Mouse (Mus musculus) erythroblast, embryonic 14.5 days (primary cell): ENCODE data around the gene Rnase11. TPM values are rescaled to one million over a fixed set of nuclear protein-coding genes. Genes with fewer than 3 reads are reported as not detected.

Experiments
- H3K27me3 ChIP-seq: 2 replicates; pipeline ENCODE4 v1.6.1; 2012; ENCODE audit warnings: inconsistent platforms; ENCODE audit not compliant: control insufficient read depth
- H3K36me3 ChIP-seq: 2 replicates; pipeline ENCODE4 v1.6.1; 2012; ENCODE audit warnings: mild to moderate bottlenecking, inconsistent platforms; ENCODE audit not compliant: control insufficient read depth
- H3K4me1 ChIP-seq: 2 replicates; pipeline ENCODE4 v1.6.1; 2012; ENCODE audit warnings: inconsistent platforms; ENCODE audit not compliant: control insufficient read depth
- H3K4me3 ChIP-seq: replicated peaks from 2 replicates; pipeline ENCODE3; 2012; ENCODE audit warnings: moderate library complexity, mild to moderate bottlenecking, inconsistent platforms
- H3K9me3 ChIP-seq: 2 replicates; pipeline ENCODE4 v1.6.1; 2012; ENCODE audit warnings: low read length, inconsistent platforms, mixed read lengths; ENCODE audit not compliant: control insufficient read depth
- GATA1 ChIP-seq: IDR thresholded peaks from 2 replicates; pipeline ENCODE4 v1.6.1; 2012; ENCODE audit warnings: low read length, inconsistent platforms, mixed read lengths
- TAL1 ChIP-seq: IDR thresholded peaks from 3 replicates; pipeline ENCODE4 v1.6.1; 2012; ENCODE audit warnings: low read length, inconsistent platforms, mixed read lengths
- polyA plus RNA-seq: library from polyadenylated mRNA; stranded (reverse); fragments of >175 nt; gene quantifications from 2 replicates; pipeline ENCODE4 v1.2.3, GENCODE M21; 2012

Gene Rnase11
- polyA plus RNA-seq, 1 experiment = not detected

DNA sequence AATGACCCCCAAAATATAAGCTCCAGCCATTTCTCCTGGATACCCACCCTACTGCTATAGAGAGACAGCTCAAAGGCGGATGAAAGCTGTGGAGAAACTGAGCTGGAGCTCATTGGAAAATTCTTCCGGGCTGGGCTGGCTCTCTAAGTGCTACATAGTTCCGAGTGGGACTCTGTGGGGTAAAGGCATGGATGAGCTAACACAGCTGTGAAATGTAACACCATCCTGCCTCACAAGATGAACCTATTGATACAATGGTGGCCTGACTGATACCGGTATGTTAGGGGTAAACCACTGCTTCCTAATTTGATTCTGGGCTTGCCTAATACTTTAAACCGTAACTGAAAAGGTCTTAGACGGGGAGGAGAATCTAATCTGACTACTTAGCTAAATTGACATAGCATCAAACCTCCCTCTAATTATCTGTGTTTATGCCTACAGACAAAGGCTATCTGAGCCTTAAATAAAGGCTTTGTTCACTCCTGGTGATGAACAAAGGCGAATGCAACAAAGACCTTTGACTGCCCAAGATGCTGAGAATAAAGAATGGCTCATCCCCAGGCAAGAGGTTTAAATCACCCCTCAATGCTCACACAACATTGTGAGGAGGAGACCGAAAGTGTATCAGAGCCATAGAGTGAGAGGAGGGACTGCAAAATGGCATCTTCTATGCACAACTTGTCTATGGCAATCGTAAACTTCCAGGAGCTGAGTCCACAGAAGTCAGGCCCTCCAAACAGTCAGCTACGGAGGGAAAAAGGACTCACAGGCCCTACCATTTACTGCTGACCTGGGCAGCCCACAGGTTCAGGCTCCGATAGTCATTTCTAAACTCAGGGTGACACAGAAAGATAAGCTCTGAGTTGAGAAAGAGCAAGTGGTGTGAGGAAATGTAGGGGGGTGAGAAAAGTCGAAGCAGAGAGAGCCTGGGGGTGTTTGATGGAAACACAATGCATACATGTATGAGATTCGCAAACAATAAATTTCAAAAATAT is 4.6 kb upstream of the Rnase11 start:
- no peaks in the 10 kb centered on the region for H3K36me3 ChIP-seq
- H3K4me3 ChIP-seq = no peak overlapping the region
- H3K9me3 ChIP-seq = no peaks in the 10 kb centered on the region
- peaks cover 3% of the 10 kb centered on the region for H3K4me1 ChIP-seq
- no peak for TF ChIP-seq GATA1
- TF ChIP-seq TAL1 = no peak
- H3K27me3 ChIP-seq = no peaks in the 10 kb centered on the region

DNA sequence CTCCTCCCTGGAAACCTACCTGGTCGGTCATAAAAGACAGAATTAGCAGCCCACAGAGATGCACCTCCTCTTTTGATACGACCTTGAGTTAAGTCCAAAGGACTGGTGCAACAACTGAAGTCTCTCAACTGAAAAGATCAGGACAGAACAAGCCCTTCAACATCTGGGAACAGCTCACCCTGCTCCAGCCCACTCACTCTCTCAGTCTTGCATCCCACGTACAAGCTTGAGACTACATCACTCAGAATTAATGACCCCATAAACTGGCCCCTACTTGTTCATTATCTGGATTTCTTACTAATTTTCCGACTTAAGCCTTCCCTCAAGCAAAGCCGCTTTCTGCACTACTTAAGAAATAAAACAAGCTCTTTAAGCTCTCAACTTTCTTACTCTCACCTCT is 3.2 kb upstream of the Rnase11 start:
- H3K4me3 ChIP-seq = no peak overlapping the region
- no peak for TF ChIP-seq TAL1
- no peak for TF ChIP-seq GATA1
- no peaks in the 10 kb centered on the region for H3K9me3 ChIP-seq
- H3K4me1 ChIP-seq = peaks cover 3% of the 10 kb centered on the region
- no peaks in the 10 kb centered on the region for H3K36me3 ChIP-seq
- no peaks in the 10 kb centered on the region for H3K27me3 ChIP-seq

DNA sequence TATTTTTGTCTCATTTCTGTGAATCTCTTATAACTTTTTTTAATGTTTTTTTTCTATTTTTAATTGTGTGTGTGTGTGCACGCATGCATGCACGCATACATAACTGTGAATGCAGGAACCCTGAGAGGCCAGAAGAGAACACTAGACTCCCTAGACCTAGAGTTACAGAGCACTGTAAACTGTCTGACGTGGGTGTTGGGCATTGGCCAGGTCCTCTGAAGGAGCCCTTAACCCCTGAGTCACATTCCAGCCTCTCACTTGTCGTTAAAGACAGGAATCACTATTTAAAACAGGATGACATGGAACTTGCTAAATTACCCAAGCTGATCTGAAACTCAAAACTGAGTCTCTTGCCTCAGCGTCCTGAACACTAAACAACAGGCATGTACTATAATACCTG is 2.0 kb upstream of the Rnase11 start:
- Histone ChIP-seq H3K4me3 (no peak overlapping the region), H3K4me1 (no peaks in the 10 kb centered on the region), H3K36me3 (no peaks in the 10 kb centered on the region), H3K27me3 (no peaks in the 10 kb centered on the region), H3K9me3 (no peaks in the 10 kb centered on the region)
- TF ChIP-seq GATA1 (no peak), TAL1 (no peak)

DNA sequence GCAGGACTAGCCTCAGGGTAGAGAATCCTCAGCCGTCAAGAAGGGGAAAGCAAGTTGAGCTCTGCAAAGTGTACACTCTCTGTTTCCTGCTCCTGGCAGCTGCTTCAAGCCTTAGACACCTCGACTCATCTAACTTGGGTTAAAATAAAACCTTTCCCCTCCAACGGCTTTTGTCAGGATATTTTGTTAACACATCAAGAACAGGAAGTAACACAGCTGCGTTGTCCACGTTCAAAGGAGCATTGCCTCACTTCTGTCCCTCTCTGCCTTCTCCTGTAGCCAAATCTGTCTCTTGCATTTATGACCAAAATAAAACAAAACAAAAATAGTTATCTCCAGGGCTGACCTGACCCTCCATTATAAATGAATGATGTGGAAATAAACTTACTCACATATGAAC is 2.1 kb downstream of the Rnase11 start:
- Histone ChIP-seq H3K36me3 (no peaks in the 10 kb centered on the region), H3K27me3 (no peaks in the 10 kb centered on the region), H3K4me1 (no peaks in the 10 kb centered on the region), H3K4me3 (no peak overlapping the region), H3K9me3 (no peaks in the 10 kb centered on the region)
- TF ChIP-seq GATA1 = no peak
- no peak for TF ChIP-seq TAL1

DNA sequence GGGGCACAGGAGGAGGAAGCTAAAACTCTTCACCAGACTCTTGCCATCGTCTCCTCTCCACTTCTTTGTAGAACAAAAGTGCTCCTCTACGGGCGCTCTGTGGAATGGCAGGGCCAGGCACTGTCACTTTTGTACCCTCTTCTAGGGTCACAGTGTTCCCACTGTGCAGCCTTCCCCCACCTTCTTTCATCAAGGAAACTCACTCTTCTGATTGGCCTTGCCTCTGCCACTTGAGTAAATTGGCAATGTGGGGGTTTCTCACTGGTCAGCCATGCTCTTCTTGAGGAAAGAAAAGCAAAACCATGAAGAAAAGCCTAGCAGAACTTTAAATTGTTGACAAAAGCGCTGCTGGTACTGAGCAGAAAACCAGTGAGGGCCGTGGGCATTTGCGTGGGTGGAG is 8.2 kb downstream of the Rnase11 start, which contains the start of gene Rnase9:
Rnase9 (minus strand) TSS at position 101 of the 400 bp plus-strand sequence.
- Histone ChIP-seq H3K36me3 (no peaks in the 10 kb centered on the region), H3K27me3 (no peaks in the 10 kb centered on the region), H3K4me3 (no peak within 1 kb of the TSS), H3K9me3 (no peaks in the 10 kb centered on the region), H3K4me1 (no peaks in the 10 kb centered on the region)
- TF ChIP-seq TAL1 = no peak

DNA sequence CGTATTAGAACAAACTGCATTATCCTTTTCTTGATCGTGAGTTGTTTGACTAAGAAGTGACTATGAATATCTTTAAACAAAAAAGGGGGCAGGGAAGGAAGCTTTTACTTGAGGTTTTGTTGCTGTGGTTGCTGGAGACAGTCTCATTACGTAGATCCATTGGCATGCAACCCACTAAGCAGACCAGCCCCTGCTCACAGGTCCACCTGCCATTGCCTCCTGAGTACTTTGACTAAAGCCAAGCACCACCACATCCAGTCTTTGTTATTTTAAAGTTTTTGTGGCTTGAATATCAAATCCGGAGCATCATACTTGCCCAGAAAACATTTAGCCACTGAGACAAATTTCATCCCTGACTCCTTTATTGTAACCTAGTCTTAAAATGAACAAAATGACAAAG is 13.7 kb downstream of the Rnase11 start:
- Histone ChIP-seq H3K36me3 (no peaks in the 10 kb centered on the region), H3K27me3 (no peaks in the 10 kb centered on the region), H3K4me3 (no peak overlapping the region), H3K4me1 (no peaks in the 10 kb centered on the region), H3K9me3 (no peaks in the 10 kb centered on the region)
- TF ChIP-seq TAL1 = no peak

DNA sequence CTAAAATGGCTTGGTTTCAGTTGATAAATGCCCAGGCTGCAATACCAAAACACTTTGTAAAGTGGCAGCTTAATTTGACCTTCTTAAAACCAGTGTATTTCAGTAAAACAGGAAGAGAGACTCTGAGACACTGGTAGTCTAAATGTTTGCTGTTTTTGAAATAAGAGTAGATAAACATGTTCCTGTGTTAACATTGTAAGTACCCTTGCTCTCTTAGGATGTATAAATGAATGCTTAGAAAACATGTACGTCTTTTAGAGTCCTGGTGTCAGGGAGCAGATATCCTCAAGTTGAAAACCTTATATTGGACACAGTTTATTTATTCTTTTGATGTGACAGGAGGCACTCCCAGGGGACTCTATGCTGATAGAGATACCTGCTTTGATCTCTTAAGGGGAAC is 14.8 kb downstream of the Rnase11 start:
- Histone ChIP-seq H3K4me1 (no peaks in the 10 kb centered on the region), H3K9me3 (no peaks in the 10 kb centered on the region), H3K4me3 (no peak overlapping the region), H3K36me3 (no peaks in the 10 kb centered on the region), H3K27me3 (no peaks in the 10 kb centered on the region)
- TF ChIP-seq TAL1 (no peak), GATA1 (no peak)

DNA sequence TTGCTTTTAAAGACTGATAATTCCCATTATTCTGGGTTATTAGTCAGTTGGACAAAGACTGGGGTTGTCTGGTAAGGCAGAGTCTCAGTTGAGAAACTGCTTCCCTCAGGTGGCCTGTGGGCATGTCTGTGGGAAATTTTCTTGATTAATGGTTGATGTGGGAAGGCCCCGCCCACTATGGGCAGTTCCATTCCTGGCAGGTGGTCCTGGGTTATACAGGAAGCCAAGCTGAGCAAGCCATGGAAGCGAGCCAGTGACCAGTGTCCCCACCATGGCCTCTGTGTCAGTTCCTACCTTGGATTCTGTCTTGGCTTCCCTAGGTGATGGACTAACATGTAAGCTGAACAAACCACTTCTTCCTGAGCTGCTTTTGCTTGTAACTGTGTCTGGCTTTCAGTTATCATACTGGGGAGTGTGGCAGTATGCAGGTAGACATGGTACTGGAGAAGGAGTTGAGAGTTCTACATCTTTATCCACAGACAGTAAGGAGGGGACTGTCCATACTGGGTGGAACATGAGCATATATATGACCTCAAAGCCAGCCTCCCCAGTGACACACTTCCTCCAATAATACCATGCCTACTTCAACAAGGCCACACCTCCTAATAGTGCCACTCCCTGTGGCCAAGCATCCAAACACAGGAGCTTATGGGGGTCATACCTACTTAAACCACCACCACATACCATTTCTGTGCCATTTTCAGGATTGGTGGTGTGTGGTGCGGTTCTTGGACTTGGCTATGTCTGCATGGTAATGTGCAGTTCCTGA is 22.4 kb downstream of the Rnase11 start:
- TF ChIP-seq GATA1 (no peak), TAL1 (no peak)
- Histone ChIP-seq H3K36me3 (no peaks in the 10 kb centered on the region), H3K4me1 (0 out of 2 replicates have a peak, but pooled peaks cover 1% of the 10 kb centered on the region), H3K4me3 (no peak overlapping the region), H3K27me3 (no peaks in the 10 kb centered on the region), H3K9me3 (no peaks in the 10 kb centered on the region)

DNA sequence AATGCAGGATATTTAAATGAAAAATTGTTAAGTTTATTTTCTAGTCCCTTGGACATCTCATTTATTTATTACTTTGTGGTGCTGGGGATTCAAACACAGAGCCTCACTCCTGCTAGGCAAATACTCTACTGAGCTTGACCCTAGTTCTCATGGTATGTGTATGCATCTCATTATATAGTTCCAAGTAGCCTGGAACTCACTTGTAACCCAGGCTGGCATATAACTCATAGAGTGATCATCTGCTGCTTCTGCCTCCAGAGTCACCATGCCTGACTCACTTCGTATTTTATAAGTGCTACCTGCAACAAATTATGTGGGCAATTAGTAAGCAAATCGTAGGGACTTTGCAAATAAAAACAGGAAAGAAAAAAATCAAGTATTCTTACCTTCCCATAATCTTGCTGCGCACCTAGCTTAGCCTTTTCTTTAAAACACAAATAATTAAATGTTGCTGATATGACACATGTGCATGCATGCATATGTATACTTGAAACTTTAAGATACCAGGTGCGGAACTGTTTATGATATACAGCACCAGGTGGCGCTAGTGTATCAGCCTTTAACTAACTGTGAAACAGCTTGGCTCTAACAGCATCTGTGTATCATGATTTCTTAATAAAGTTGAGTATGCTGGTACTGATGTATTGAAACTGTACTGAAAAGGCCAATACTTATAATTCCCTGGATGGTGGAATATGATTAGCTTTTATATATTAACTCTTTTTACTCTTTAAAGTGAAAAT is 23.4 kb downstream of the Rnase11 start:
- TF ChIP-seq GATA1 (no peak), TAL1 (no peak)
- no peaks in the 10 kb centered on the region for H3K27me3 ChIP-seq
- H3K36me3 ChIP-seq = no peaks in the 10 kb centered on the region
- no peaks in the 10 kb centered on the region for H3K9me3 ChIP-seq
- no peak overlapping the region for H3K4me3 ChIP-seq
- H3K4me1 ChIP-seq = 0 out of 2 replicates have a peak, but pooled peaks cover 1% of the 10 kb centered on the region
